Mouse (Mus musculus) ovary, postnatal 36 days (tissue): Measurements from ENCODE around the gene Cnnm3.

Experiments used
- DNase-seq: peaks from one replicate; pipeline ENCODE4 v3.0.0; 2022; ENCODE audit warnings: low spot score, mixed read lengths

Gene Cnnm3

GRCm38 (mm10) chr1:36511289-36512021 lies at the start of gene Cnnm3:
Gene Cnnm3 (plus strand): TSS chr1:36511867.
- DNase-seq = peak; percentile 100

GRCm38 (mm10) chr1:36465641-36466160 lies 46.0 kb upstream of the Cnnm3 start:
- no peak for DNase-seq

- no peak for DNase-seq
These were observed 44.2 kb upstream of the Cnnm3 start for GRCm38 (mm10) chr1:36467446-36467845.

GRCm38 (mm10) chr1:36469811-36470444 lies 41.7 kb upstream of the Cnnm3 start:
- no peak for DNase-seq

- peak; percentile 89 for DNase-seq
These were observed 40.2 kb upstream of the Cnnm3 start, which contains the start of gene Cnnm4 for GRCm38 (mm10) chr1:36471181-36472105. Gene Cnnm4 (plus strand): TSS chr1:36471620.

GRCm38 (mm10) chr1:36472106-36472440 lies 39.6 kb upstream of the Cnnm3 start:
- no peak for DNase-seq

GRCm38 (mm10) chr1:36473211-36473780 lies 38.4 kb upstream of the Cnnm3 start:
- DNase-seq = no peak

- no peak for DNase-seq
These were observed 37.0 kb upstream of the Cnnm3 start for GRCm38 (mm10) chr1:36474646-36475045.

GRCm38 (mm10) chr1:36475480-36476110 lies 36.1 kb upstream of the Cnnm3 start:
- no peak for DNase-seq

GRCm38 (mm10) chr1:36476426-36476825 lies 35.2 kb upstream of the Cnnm3 start:
- DNase-seq = no peak

GRCm38 (mm10) chr1:36478343-36478795 lies 33.3 kb upstream of the Cnnm3 start:
- DNase-seq = no peak

GRCm38 (mm10) chr1:36479903-36480899 lies 31.5 kb upstream of the Cnnm3 start:
- no peak for DNase-seq

GRCm38 (mm10) chr1:36483825-36484224 lies 27.8 kb upstream of the Cnnm3 start:
- DNase-seq = no peak

- no peak for DNase-seq
These were observed 26.6 kb upstream of the Cnnm3 start for GRCm38 (mm10) chr1:36485080-36485479.

GRCm38 (mm10) chr1:36487111-36487510 lies 24.6 kb upstream of the Cnnm3 start:
- DNase-seq = no peak

- DNase-seq = no peak
These were observed 22.0 kb upstream of the Cnnm3 start for GRCm38 (mm10) chr1:36489661-36490060.

- DNase-seq = peak; percentile 48
These were observed 19.1 kb upstream of the Cnnm3 start for GRCm38 (mm10) chr1:36492416-36493139.

- no peak for DNase-seq
These were observed 18.4 kb upstream of the Cnnm3 start for GRCm38 (mm10) chr1:36493299-36493698.

- DNase-seq = no peak
These were observed 14.9 kb upstream of the Cnnm3 start for GRCm38 (mm10) chr1:36496719-36497118.
